Mouse (Mus musculus) duodenum, adult 2 months (tissue): ENCODE data around the gene Phf11a. TPM values are rescaled to one million over a fixed set of nuclear protein-coding genes. Genes with fewer than 3 reads are reported as not detected.

Experiments used
- polyA plus RNA-seq: library from polyadenylated mRNA; depleted of rRNA; stranded (reverse); fragments of >200 nt; gene quantifications from 2 replicates; pipeline ENCODE4 v1.2.3, GENCODE M21; 2012; ENCODE audit warnings: low replicate concordance; rRNA removed

The Phf11a gene
- polyA plus RNA-seq, result 0.20 TPM in 1 of 2 replicates, not detected in the other

GRCm38 (mm10) chr14:59297391-59297790 lies at the start of gene Phf11a:
Gene Phf11a (minus strand): TSS chr14:59297522.

GRCm38 (mm10) chr14:59341189-59341588 lies 43.9 kb upstream of the Phf11a start, which contains the start of gene Phf11b:
Gene Phf11b (minus strand): TSS chr14:59341351.

GRCm38 (mm10) chr14:59260056-59260455 lies 37.3 kb downstream of the Phf11a start, which contains the start of gene Gm6904:
Gene Gm6904 (minus strand): TSS chr14:59260216.

Other genes starting within 250 kb of the Phf11a start
- not detected in 2 replicates for gene 1700129C05Rik, start 154.6 kb downstream of the Phf11a start, polyA plus RNA-seq
- not detected in 2 replicates for gene Gm5142, start 118.8 kb downstream of the Phf11a start, polyA plus RNA-seq
- gene Rcbtb1, start 96.3 kb downstream of the Phf11a start, polyA plus RNA-seq, result 19.5 and 20.9 TPM in 2 replicates
- not detected in 2 replicates for gene Gm6904, start 37.3 kb downstream of the Phf11a start, polyA plus RNA-seq
- gene Phf11b, start 43.8 kb upstream of the Phf11a start, polyA plus RNA-seq, result 0.08 and 0.28 TPM in 2 replicates
- 1.6 and 2.0 TPM in 2 replicates for gene Phf11d, start 67.9 kb upstream of the Phf11a start, polyA plus RNA-seq
- gene Phf11c, start 97.9 kb upstream of the Phf11a start, polyA plus RNA-seq, result 0.12 and 0.13 TPM in 2 replicates
- 4.7 and 6.0 TPM in 2 replicates for gene Setdb2, start 143.4 kb upstream of the Phf11a start, polyA plus RNA-seq
- gene Cab39l, start 143.4 kb upstream of the Phf11a start, polyA plus RNA-seq, result 2.9 and 3.2 TPM in 2 replicates